Mouse (Mus musculus) brain, embryonic 14.5 days (tissue): ENCODE measurements at regions not wholly inside any gene's neighbourhood (a gene's known extent, or its start where the extent isn't known, plus 50 kb on each side); places are given as distances from the start of the nearest gene placed in this dataset.
A peak's percentile ranks its signal among the peaks of the same experiment; 100 is the strongest.

ENCODE experiments used
- DNase-seq: peaks from one replicate; pipeline ENCODE4 v3.0.0-alpha.2; 2011; ENCODE audit warnings: low read depth
- CTCF ChIP-seq: fragments of 200-500 bp; IDR thresholded peaks from 2 replicates; pipeline ENCODE4 v1.5.1; 2012; ENCODE audit warnings: inconsistent platforms, mild to moderate bottlenecking, moderate library complexity, borderline replicate concordance; ENCODE audit not compliant: insufficient read depth, insufficient read length; ENCODE audit errors: extremely low read depth
- POLR2A ChIP-seq: fragments of 200-500 bp; IDR thresholded peaks from 2 replicates; pipeline ENCODE4 v1.6.1; 2012; ENCODE audit warnings: mild to moderate bottlenecking, inconsistent platforms, borderline replicate concordance; ENCODE audit not compliant: poor library complexity, insufficient read depth, insufficient read length, severe bottlenecking; ENCODE audit errors: extremely low read depth

GRCm38 (mm10) chr1:88953516-88953915 lies 116.7 kb upstream of the Sh3bp4 start:
- TF ChIP-seq CTCF (no peak), POLR2A (no peak)
- DNase-seq: no peak

GRCm38 (mm10) chr1:88954784-88955183 lies 115.4 kb upstream of the Sh3bp4 start:
- TF ChIP-seq POLR2A (no peak), CTCF (no peak)
- no peak for DNase-seq

GRCm38 (mm10) chr1:88957061-88957460 lies 113.2 kb upstream of the Sh3bp4 start:
- TF ChIP-seq CTCF (no peak), POLR2A (no peak)
- no peak for DNase-seq

- no peak for DNase-seq
- no peak for TF ChIP-seq POLR2A
- no peak for TF ChIP-seq CTCF
These were observed 110.5 kb upstream of the Sh3bp4 start for GRCm38 (mm10) chr1:88959715-88960114.

- TF ChIP-seq CTCF: no peak
- TF ChIP-seq POLR2A: no peak
- no peak for DNase-seq
These were observed 110.1 kb upstream of the Sh3bp4 start for GRCm38 (mm10) chr1:88960142-88960541.

GRCm38 (mm10) chr1:88964045-88964747 lies 106.0 kb upstream of the Sh3bp4 start:
- DNase-seq: peak; percentile 82
- TF ChIP-seq POLR2A (no peak), CTCF (no peak)

- no peak for TF ChIP-seq CTCF
- no peak for TF ChIP-seq POLR2A
These were observed 103.8 kb upstream of the Sh3bp4 start for GRCm38 (mm10) chr1:88966416-88966815.

GRCm38 (mm10) chr1:88968142-88968541 lies 102.1 kb upstream of the Sh3bp4 start:
- no peak for TF ChIP-seq POLR2A
- TF ChIP-seq CTCF: no peak
- DNase-seq: no peak

More at GRCm38 (mm10) chr1:88966416-88966815, 103.8 kb upstream of the Sh3bp4 start:
- no peak for DNase-seq

- TF ChIP-seq POLR2A (no peak), CTCF (no peak)
- DNase-seq: no peak
These were observed 101.2 kb upstream of the Sh3bp4 start for GRCm38 (mm10) chr1:88969016-88969415.

GRCm38 (mm10) chr1:88969630-88970029 lies 100.6 kb upstream of the Sh3bp4 start:
- no peak for TF ChIP-seq POLR2A
- no peak for TF ChIP-seq CTCF
- no peak for DNase-seq

GRCm38 (mm10) chr1:88976101-88976500 lies 94.1 kb upstream of the Sh3bp4 start:
- DNase-seq: no peak

More at GRCm38 (mm10) chr1:88976101-88976500, 94.1 kb upstream of the Sh3bp4 start:
- TF ChIP-seq POLR2A (no peak), CTCF (no peak)
